Mouse (Mus musculus): ENCODE results near the gene Gm20388. TPM values are rescaled to one million over a fixed set of nuclear protein-coding genes. Genes with fewer than 3 reads are reported as not detected.
A peak's percentile ranks its signal among the peaks of the same experiment; 100 is the strongest.
"Not testable (repeated sequence)": the region's sequence is repeated elsewhere in the genome, so short reads cannot be mapped to it uniquely, and the experiment has no call there.

Gm20388 gene
- polyA plus RNA-seq, 1 experiment from 2014 or later: not detected

GRCm38 (mm10) chr8:121653340-121654019, 1742.8 kb downstream of the Gm20388 start:
- H3K27ac ChIP-seq (replicated peaks): peak overlapping the region; percentile 90
- peak overlapping the region; percentile 98 for H3K4me2 ChIP-seq
- ATAC-seq (ENCODE audit: extremely low read depth, insufficient number of reproducible peaks, low FRiP score, low TSS enrichment): peak; percentile 11; the same call in 1 of the 2 replicates
- H3K9me3 ChIP-seq: no peaks in the 10 kb centered on the region
- peaks cover 12% of the 10 kb centered on the region for H3K36me3 ChIP-seq
- H3K9ac ChIP-seq: peak overlapping the region; percentile 92
- H3K4me1 ChIP-seq: peaks cover 44% of the 10 kb centered on the region
- 2% methylated on average over 31 of the region's 31 CpGs for WGBS
- no peaks in the 10 kb centered on the region for H3K27me3 ChIP-seq (replicated peaks)
- peak overlapping the region; percentile 76 for H3K4me3 ChIP-seq

- peak overlapping the region; percentile 76 for H3K4me3 ChIP-seq
Measured at GRCm38 (mm10) chr8:121654131-121654530, 1743.5 kb downstream of the Gm20388 start.

GRCm38 (mm10) chr8:121654966-121655494, 1744.4 kb downstream of the Gm20388 start:
- Histone ChIP-seq H3K27ac (replicated peaks) (no peak overlapping the region), H3K4me2 (no peak overlapping the region), H3K36me3 (peaks cover 6% of the 10 kb centered on the region), H3K9ac (no peak overlapping the region), H3K4me3 (no peak overlapping the region), H3K9me3 (no peaks in the 10 kb centered on the region), H3K27me3 (replicated peaks) (no peaks in the 10 kb centered on the region), H3K4me1 (peaks cover 28% of the 10 kb centered on the region)
- 81% methylated on average over 14 of the region's 14 CpGs for WGBS
- no peak for ATAC-seq (ENCODE audit: extremely low read depth, insufficient number of reproducible peaks, low FRiP score, low TSS enrichment)

More at GRCm38 (mm10) chr8:121654131-121654530, 1743.5 kb downstream of the Gm20388 start:
- H3K9me3 ChIP-seq: no peaks in the 10 kb centered on the region
- H3K27ac ChIP-seq (replicated peaks): peak overlapping the region; percentile 90; the same call in 1 of the 2 replicates
- 77% methylated on average over 4 of the region's 4 CpGs for WGBS
- peak overlapping the region; percentile 98 for H3K4me2 ChIP-seq
- no peaks in the 10 kb centered on the region for H3K27me3 ChIP-seq (replicated peaks)
- ATAC-seq (ENCODE audit: extremely low read depth, insufficient number of reproducible peaks, low FRiP score, low TSS enrichment): no peak
- peak overlapping the region; percentile 92 for H3K9ac ChIP-seq
- H3K4me1 ChIP-seq: peaks cover 37% of the 10 kb centered on the region
- peaks cover 12% of the 10 kb centered on the region for H3K36me3 ChIP-seq

- no peak overlapping the region for H3K27ac ChIP-seq (replicated peaks)
- WGBS: 70% methylated on average over 15 of the region's 15 CpGs
- no peaks in the 10 kb centered on the region for H3K9me3 ChIP-seq
- no peak overlapping the region for H3K4me2 ChIP-seq
- peaks cover 4% of the 10 kb centered on the region; the same call in 1 of the 2 replicates for H3K27me3 ChIP-seq (replicated peaks)
- no peak overlapping the region for H3K9ac ChIP-seq
- no peak overlapping the region for H3K4me3 ChIP-seq
- no peaks in the 10 kb centered on the region for H3K36me3 ChIP-seq
- H3K4me1 ChIP-seq: peaks cover 26% of the 10 kb centered on the region
- ATAC-seq (ENCODE audit: extremely low read depth, insufficient number of reproducible peaks, low FRiP score, low TSS enrichment): no peak
Measured at GRCm38 (mm10) chr8:121660602-121661001, 1750.0 kb downstream of the Gm20388 start.

- no peaks in the 10 kb centered on the region for H3K36me3 ChIP-seq
- no peak overlapping the region for H3K9ac ChIP-seq
- H3K9me3 ChIP-seq: no peaks in the 10 kb centered on the region
- H3K27me3 ChIP-seq (replicated peaks): peaks cover 4% of the 10 kb centered on the region; the same call in 1 of the 2 replicates
- 0 out of 2 replicates have a peak overlapping the region, but pooled peaks have one; percentile 15 for H3K27ac ChIP-seq (replicated peaks)
- no peak overlapping the region for H3K4me3 ChIP-seq
- ATAC-seq (ENCODE audit: extremely low read depth, insufficient number of reproducible peaks, low FRiP score, low TSS enrichment): no peak
- H3K4me2 ChIP-seq: peak overlapping the region; percentile 11; the same call in 1 of the 2 replicates
- H3K4me1 ChIP-seq: peaks cover 30% of the 10 kb centered on the region
- WGBS: 54% methylated on average over 18 of the region's 18 CpGs
Measured at GRCm38 (mm10) chr8:121661631-121662357, 1751.2 kb downstream of the Gm20388 start.

- 85% methylated on average over 12 of the region's 12 CpGs for WGBS
- ATAC-seq (ENCODE audit: extremely low read depth, insufficient number of reproducible peaks, low FRiP score, low TSS enrichment): no peak
- no peak overlapping the region for H3K4me2 ChIP-seq
Measured at GRCm38 (mm10) chr8:121663101-121663500, 1752.5 kb downstream of the Gm20388 start.

GRCm38 (mm10) chr8:121665329-121665728, 1754.7 kb downstream of the Gm20388 start:
- Histone ChIP-seq H3K4me3 (peak overlapping the region; percentile 32), H3K36me3 (no peaks in the 10 kb centered on the region), H3K27ac (replicated peaks) (peak overlapping the region; percentile 89), H3K4me1 (peaks cover 46% of the 10 kb centered on the region), H3K27me3 (replicated peaks) (peaks cover 4% of the 10 kb centered on the region; the same call in 1 of the 2 replicates), H3K9ac (peak overlapping the region; percentile 72), H3K9me3 (no peaks in the 10 kb centered on the region), H3K4me2 (peak overlapping the region; percentile 63)
- WGBS: 7% methylated on average over 16 of the region's 16 CpGs
- ATAC-seq (ENCODE audit: extremely low read depth, insufficient number of reproducible peaks, low FRiP score, low TSS enrichment): 0 out of 2 replicates have a peak, but pooled peaks have one; percentile 25

More at GRCm38 (mm10) chr8:121663101-121663500, 1752.5 kb downstream of the Gm20388 start:
- Histone ChIP-seq H3K9me3 (no peaks in the 10 kb centered on the region), H3K4me1 (peaks cover 32% of the 10 kb centered on the region), H3K36me3 (no peaks in the 10 kb centered on the region), H3K9ac (no peak overlapping the region), H3K27ac (replicated peaks) (no peak overlapping the region), H3K4me3 (no peak overlapping the region), H3K27me3 (replicated peaks) (peaks cover 4% of the 10 kb centered on the region; the same call in 1 of the 2 replicates)

- peak overlapping the region; percentile 57; the same call in 1 of the 2 replicates for H3K27ac ChIP-seq (replicated peaks)
- peak overlapping the region; percentile 37; the same call in 1 of the 2 replicates for H3K9ac ChIP-seq
- ATAC-seq (ENCODE audit: extremely low read depth, insufficient number of reproducible peaks, low FRiP score, low TSS enrichment); H3K9me3 ChIP-seq; H3K36me3 ChIP-seq; H3K27me3 ChIP-seq (replicated peaks); H3K4me2 ChIP-seq; H3K4me3 ChIP-seq: not testable (repeated sequence)
- H3K4me1 ChIP-seq: peaks cover 34% of the 10 kb centered on the region
- WGBS: 56% methylated on average over 9 of the region's 9 CpGs
Measured at GRCm38 (mm10) chr8:121667936-121668500, 1757.4 kb downstream of the Gm20388 start.

- WGBS: 42% methylated on average over 6 of the region's 6 CpGs
- no peaks in the 10 kb centered on the region; the same call in 1 of the 2 replicates for H3K27me3 ChIP-seq (replicated peaks)
- H3K9me3 ChIP-seq: no peaks in the 10 kb centered on the region
- ATAC-seq (ENCODE audit: extremely low read depth, insufficient number of reproducible peaks, low FRiP score, low TSS enrichment): no peak
- H3K4me1 ChIP-seq: peaks cover 34% of the 10 kb centered on the region
- H3K36me3 ChIP-seq: no peaks in the 10 kb centered on the region
- peak overlapping the region; percentile 37 for H3K9ac ChIP-seq
- no peak overlapping the region for H3K4me2 ChIP-seq
- H3K4me3 ChIP-seq: no peak overlapping the region
- peak overlapping the region; percentile 57 for H3K27ac ChIP-seq (replicated peaks)
Measured at GRCm38 (mm10) chr8:121668553-121668952, 1757.9 kb downstream of the Gm20388 start.

- no peaks in the 10 kb centered on the region for H3K36me3 ChIP-seq
- 24% methylated on average over 8 of the region's 8 CpGs for WGBS
- peaks cover 34% of the 10 kb centered on the region for H3K4me1 ChIP-seq
- peak; percentile 20; the same call in 1 of the 2 replicates for ATAC-seq (ENCODE audit: extremely low read depth, insufficient number of reproducible peaks, low FRiP score, low TSS enrichment)
- H3K27me3 ChIP-seq (replicated peaks): no peaks in the 10 kb centered on the region; the same call in 1 of the 2 replicates
- H3K4me3 ChIP-seq: no peak overlapping the region
- peak overlapping the region; percentile 59 for H3K27ac ChIP-seq (replicated peaks)
- no peaks in the 10 kb centered on the region for H3K9me3 ChIP-seq
- peak overlapping the region; percentile 11 for H3K4me2 ChIP-seq
- H3K9ac ChIP-seq: peak overlapping the region; percentile 37
Measured at GRCm38 (mm10) chr8:121669208-121669607, 1758.6 kb downstream of the Gm20388 start.

- peaks cover 14% of the 10 kb centered on the region for H3K4me1 ChIP-seq
- no peak for ATAC-seq (ENCODE audit: extremely low read depth, insufficient number of reproducible peaks, low FRiP score, low TSS enrichment)
- no peak overlapping the region for H3K9ac ChIP-seq
- no peaks in the 10 kb centered on the region; the same call in 1 of the 2 replicates for H3K27me3 ChIP-seq (replicated peaks)
- no peak overlapping the region for H3K4me2 ChIP-seq
- H3K4me3 ChIP-seq: no peak overlapping the region
- no peaks in the 10 kb centered on the region for H3K9me3 ChIP-seq
- no peak overlapping the region for H3K27ac ChIP-seq (replicated peaks)
- 32% methylated on average over 4 of the region's 4 CpGs for WGBS
- H3K36me3 ChIP-seq: no peaks in the 10 kb centered on the region
Measured at GRCm38 (mm10) chr8:121673153-121673552, 1762.5 kb downstream of the Gm20388 start.

Measured in heart, embryonic 13.5 days (tissue).